Mouse (Mus musculus): ENCODE results near the gene U2af1. TPM values are rescaled to one million over a fixed set of nuclear protein-coding genes. Genes with fewer than 3 reads are reported as not detected.

U2af1 gene
- polyA plus RNA-seq, 1 experiment: 283 TPM

- Histone ChIP-seq H3K79me3 (ENCODE audit: low read depth) (peaks cover 79% of the 10 kb centered on the region), H3K4me3 (ENCODE audit: insufficient read depth, poor library complexity, severe bottlenecking) (no peak overlapping the region), H3ac (ENCODE audit: control insufficient read depth, insufficient read length, low read depth) (no peak overlapping the region), H3K36me3 (ENCODE audit: control insufficient read depth, insufficient read depth) (peaks cover 89% of the 10 kb centered on the region), H3K79me2 (ENCODE audit: control insufficient read depth, insufficient read depth) (peaks cover 83% of the 10 kb centered on the region), H3K27me3 (ENCODE audit: control insufficient read depth, insufficient read depth, insufficient read length) (no peaks in the 10 kb centered on the region)
- no peak for TF ChIP-seq MYOG (IDR thresholded peaks at IDR 0.05; ENCODE audit: control insufficient read depth, extremely low read depth, insufficient read length)
- no peak for TF ChIP-seq CTCF (IDR thresholded peaks at IDR 0.05; ENCODE audit: control insufficient read depth, insufficient read depth, insufficient read length)
- TF ChIP-seq USF1 (IDR thresholded peaks at IDR 0.05; ENCODE audit: low read depth): no peak
- no peak for TF ChIP-seq FOSL1 (IDR thresholded peaks at IDR 0.05; ENCODE audit: insufficient read depth, low read length, poor library complexity, severe bottlenecking)
- no peak for TF ChIP-seq CEBPB (IDR thresholded peaks at IDR 0.05; ENCODE audit: low read depth)
- TF ChIP-seq MYOD1 (IDR thresholded peaks at IDR 0.05; ENCODE audit: control insufficient read depth, insufficient read length, low read depth): no peak
- TF ChIP-seq MAX (IDR thresholded peaks at IDR 0.05): no peak
These were observed 5.4 kb downstream of the U2af1 start for GRCm38 (mm10) chr17:31653277-31653676.

- no peaks in the 10 kb centered on the region for H3K27me3 ChIP-seq (ENCODE audit: control insufficient read depth, insufficient read depth, insufficient read length)
- H3K79me3 ChIP-seq (ENCODE audit: low read depth): peaks cover 68% of the 10 kb centered on the region
- no peak for TF ChIP-seq MYOD1 (IDR thresholded peaks at IDR 0.05; ENCODE audit: control insufficient read depth, insufficient read length, low read depth)
- no peak for TF ChIP-seq FOSL1 (IDR thresholded peaks at IDR 0.05; ENCODE audit: insufficient read depth, low read length, poor library complexity, severe bottlenecking)
- no peak for TF ChIP-seq USF1 (IDR thresholded peaks at IDR 0.05; ENCODE audit: low read depth)
- TF ChIP-seq MYOG (IDR thresholded peaks at IDR 0.05; ENCODE audit: control insufficient read depth, extremely low read depth, insufficient read length): no peak
- TF ChIP-seq CTCF (IDR thresholded peaks at IDR 0.05; ENCODE audit: control insufficient read depth, insufficient read depth, insufficient read length): no peak
- no peak for TF ChIP-seq CEBPB (IDR thresholded peaks at IDR 0.05; ENCODE audit: low read depth)
- TF ChIP-seq MAX (IDR thresholded peaks at IDR 0.05): no peak
- H3K79me2 ChIP-seq (ENCODE audit: control insufficient read depth, insufficient read depth): peaks cover 71% of the 10 kb centered on the region
- H3K36me3 ChIP-seq (ENCODE audit: control insufficient read depth, insufficient read depth): peaks cover 96% of the 10 kb centered on the region
- H3K4me3 ChIP-seq (ENCODE audit: insufficient read depth, poor library complexity, severe bottlenecking): no peak overlapping the region
- H3ac ChIP-seq (ENCODE audit: control insufficient read depth, insufficient read length, low read depth): no peak overlapping the region
These were observed 6.5 kb downstream of the U2af1 start for GRCm38 (mm10) chr17:31652152-31652551.

- Histone ChIP-seq H3K36me3 (ENCODE audit: control insufficient read depth, insufficient read depth) (peaks cover 55% of the 10 kb centered on the region), H3K79me3 (ENCODE audit: low read depth) (peaks cover 11% of the 10 kb centered on the region), H3K27me3 (ENCODE audit: control insufficient read depth, insufficient read depth, insufficient read length) (no peaks in the 10 kb centered on the region), H3ac (ENCODE audit: control insufficient read depth, insufficient read length, low read depth) (no peak overlapping the region), H3K4me3 (ENCODE audit: insufficient read depth, poor library complexity, severe bottlenecking) (no peak overlapping the region), H3K79me2 (ENCODE audit: control insufficient read depth, insufficient read depth) (peaks cover 14% of the 10 kb centered on the region)
- TF ChIP-seq MYOG (IDR thresholded peaks at IDR 0.05; ENCODE audit: control insufficient read depth, extremely low read depth, insufficient read length) (no peak), MYOD1 (IDR thresholded peaks at IDR 0.05; ENCODE audit: control insufficient read depth, insufficient read length, low read depth) (no peak), MAX (IDR thresholded peaks at IDR 0.05) (no peak), CEBPB (IDR thresholded peaks at IDR 0.05; ENCODE audit: low read depth) (no peak), CTCF (IDR thresholded peaks at IDR 0.05; ENCODE audit: control insufficient read depth, insufficient read depth, insufficient read length) (no peak), USF1 (IDR thresholded peaks at IDR 0.05; ENCODE audit: low read depth) (no peak), FOSL1 (IDR thresholded peaks at IDR 0.05; ENCODE audit: insufficient read depth, low read length, poor library complexity, severe bottlenecking) (no peak)
These were observed 12.3 kb downstream of the U2af1 start for GRCm38 (mm10) chr17:31646199-31647002.

- no peaks in the 10 kb centered on the region for H3K79me2 ChIP-seq (ENCODE audit: control insufficient read depth, insufficient read depth)
- no peaks in the 10 kb centered on the region for H3K27me3 ChIP-seq (ENCODE audit: control insufficient read depth, insufficient read depth, insufficient read length)
- H3K36me3 ChIP-seq (ENCODE audit: control insufficient read depth, insufficient read depth): peaks cover 21% of the 10 kb centered on the region
- H3K79me3 ChIP-seq (ENCODE audit: low read depth): no peaks in the 10 kb centered on the region
- no peak overlapping the region for H3K4me3 ChIP-seq (ENCODE audit: insufficient read depth, poor library complexity, severe bottlenecking)
- H3ac ChIP-seq (ENCODE audit: control insufficient read depth, insufficient read length, low read depth): no peak overlapping the region
- TF ChIP-seq USF1 (IDR thresholded peaks at IDR 0.05; ENCODE audit: low read depth) (no peak), FOSL1 (IDR thresholded peaks at IDR 0.05; ENCODE audit: insufficient read depth, low read length, poor library complexity, severe bottlenecking) (no peak), CTCF (IDR thresholded peaks at IDR 0.05; ENCODE audit: control insufficient read depth, insufficient read depth, insufficient read length) (no peak), MYOG (IDR thresholded peaks at IDR 0.05; ENCODE audit: control insufficient read depth, extremely low read depth, insufficient read length) (no peak), MYOD1 (IDR thresholded peaks at IDR 0.05; ENCODE audit: control insufficient read depth, insufficient read length, low read depth) (no peak), CEBPB (IDR thresholded peaks at IDR 0.05; ENCODE audit: low read depth) (no peak), MAX (IDR thresholded peaks at IDR 0.05) (no peak)
These were observed 15.8 kb downstream of the U2af1 start for GRCm38 (mm10) chr17:31642913-31643312.

- TF ChIP-seq MYOG (IDR thresholded peaks at IDR 0.05; ENCODE audit: control insufficient read depth, extremely low read depth, insufficient read length) (no peak), USF1 (IDR thresholded peaks at IDR 0.05; ENCODE audit: low read depth) (no peak), MYOD1 (IDR thresholded peaks at IDR 0.05; ENCODE audit: control insufficient read depth, insufficient read length, low read depth) (no peak), CTCF (IDR thresholded peaks at IDR 0.05; ENCODE audit: control insufficient read depth, insufficient read depth, insufficient read length) (no peak), CEBPB (IDR thresholded peaks at IDR 0.05; ENCODE audit: low read depth) (no peak), MAX (IDR thresholded peaks at IDR 0.05) (no peak), FOSL1 (IDR thresholded peaks at IDR 0.05; ENCODE audit: insufficient read depth, low read length, poor library complexity, severe bottlenecking) (no peak)
- Histone ChIP-seq H3K4me3 (ENCODE audit: insufficient read depth, poor library complexity, severe bottlenecking) (no peak overlapping the region), H3K79me2 (ENCODE audit: control insufficient read depth, insufficient read depth) (no peaks in the 10 kb centered on the region), H3ac (ENCODE audit: control insufficient read depth, insufficient read length, low read depth) (no peak overlapping the region), H3K36me3 (ENCODE audit: control insufficient read depth, insufficient read depth) (peaks cover 15% of the 10 kb centered on the region), H3K79me3 (ENCODE audit: low read depth) (no peaks in the 10 kb centered on the region), H3K27me3 (ENCODE audit: control insufficient read depth, insufficient read depth, insufficient read length) (no peaks in the 10 kb centered on the region)
These were observed 16.4 kb downstream of the U2af1 start for GRCm38 (mm10) chr17:31642331-31642730.
